Mouse (Mus musculus): ENCODE measurements around the gene Ptprz1.
"Not testable (repeated sequence)": the region's sequence is repeated elsewhere in the genome, so short reads cannot be mapped to it uniquely, and the experiment has no call there.

Ptprz1 gene

GRCm38 (mm10) chr6:22984520-22985154, 109.3 kb downstream of the Ptprz1 start:
- no peak for ATAC-seq (ENCODE audit: insufficient number of reproducible peaks, low FRiP score, low TSS enrichment)

GRCm38 (mm10) chr6:23003152-23003551, 127.8 kb downstream of the Ptprz1 start:
- no peak for ATAC-seq (ENCODE audit: insufficient number of reproducible peaks, low FRiP score, low TSS enrichment)

GRCm38 (mm10) chr6:23014988-23015613, 139.8 kb downstream of the Ptprz1 start:
- no peak for ATAC-seq (ENCODE audit: insufficient number of reproducible peaks, low FRiP score, low TSS enrichment)

GRCm38 (mm10) chr6:23028251-23028650, 152.9 kb downstream of the Ptprz1 start:
- ATAC-seq (ENCODE audit: insufficient number of reproducible peaks, low FRiP score, low TSS enrichment): no peak

- no peak for ATAC-seq (ENCODE audit: insufficient number of reproducible peaks, low FRiP score, low TSS enrichment)
Observed at GRCm38 (mm10) chr6:23048836-23049235, 173.5 kb downstream of the Ptprz1 start.

GRCm38 (mm10) chr6:23055734-23056133, 180.4 kb downstream of the Ptprz1 start:
- ATAC-seq (ENCODE audit: insufficient number of reproducible peaks, low FRiP score, low TSS enrichment): no peak

GRCm38 (mm10) chr6:23076060-23076459, 200.8 kb downstream of the Ptprz1 start:
- no peak for ATAC-seq (ENCODE audit: insufficient number of reproducible peaks, low FRiP score, low TSS enrichment)

GRCm38 (mm10) chr6:23078273-23078672, 203.0 kb downstream of the Ptprz1 start:
- no peak for ATAC-seq (ENCODE audit: insufficient number of reproducible peaks, low FRiP score, low TSS enrichment)

- ATAC-seq (ENCODE audit: insufficient number of reproducible peaks, low FRiP score, low TSS enrichment): no peak
Observed at GRCm38 (mm10) chr6:23079991-23080680, 204.8 kb downstream of the Ptprz1 start.

- ATAC-seq (ENCODE audit: insufficient number of reproducible peaks, low FRiP score, low TSS enrichment): no peak
Observed at GRCm38 (mm10) chr6:23084587-23085421, 209.5 kb downstream of the Ptprz1 start.

GRCm38 (mm10) chr6:23089292-23089691, 214.0 kb downstream of the Ptprz1 start:
- ATAC-seq (ENCODE audit: insufficient number of reproducible peaks, low FRiP score, low TSS enrichment): not testable (repeated sequence)

- ATAC-seq (ENCODE audit: insufficient number of reproducible peaks, low FRiP score, low TSS enrichment): not testable (repeated sequence)
Observed at GRCm38 (mm10) chr6:23090346-23091055, 215.2 kb downstream of the Ptprz1 start.
